Mouse (Mus musculus) cerebellum, adult 9-10 months (tissue): ENCODE data around the gene Gclc.
"Not testable (repeated sequence)": the region's sequence is repeated elsewhere in the genome, so short reads cannot be mapped to it uniquely, and the experiment has no call there.

Experiments
- DNase-seq: peaks from one replicate; pipeline ENCODE4 v3.0.0; 2022

Gclc gene

DNA sequence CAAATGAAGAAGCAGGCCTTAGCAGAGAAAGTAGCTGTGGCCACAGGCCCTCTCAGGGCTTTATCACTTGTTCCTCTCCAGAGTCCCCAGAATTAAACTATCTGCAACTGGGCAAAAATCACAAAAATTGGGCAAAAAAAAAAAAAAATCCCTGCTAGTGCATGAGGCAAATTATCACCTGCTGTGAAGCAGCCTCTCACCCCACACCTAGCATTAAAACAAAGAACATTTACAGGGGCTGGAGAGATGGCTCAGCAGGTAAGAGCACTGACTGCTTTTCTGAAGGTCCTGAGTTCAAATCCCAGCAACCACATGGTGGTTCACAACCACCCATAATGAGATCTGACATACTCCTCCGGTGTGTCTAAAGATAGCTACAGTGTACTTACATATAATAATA is 6.0 kb upstream of the Gclc start:
- DNase-seq, result not testable (repeated sequence)

DNA sequence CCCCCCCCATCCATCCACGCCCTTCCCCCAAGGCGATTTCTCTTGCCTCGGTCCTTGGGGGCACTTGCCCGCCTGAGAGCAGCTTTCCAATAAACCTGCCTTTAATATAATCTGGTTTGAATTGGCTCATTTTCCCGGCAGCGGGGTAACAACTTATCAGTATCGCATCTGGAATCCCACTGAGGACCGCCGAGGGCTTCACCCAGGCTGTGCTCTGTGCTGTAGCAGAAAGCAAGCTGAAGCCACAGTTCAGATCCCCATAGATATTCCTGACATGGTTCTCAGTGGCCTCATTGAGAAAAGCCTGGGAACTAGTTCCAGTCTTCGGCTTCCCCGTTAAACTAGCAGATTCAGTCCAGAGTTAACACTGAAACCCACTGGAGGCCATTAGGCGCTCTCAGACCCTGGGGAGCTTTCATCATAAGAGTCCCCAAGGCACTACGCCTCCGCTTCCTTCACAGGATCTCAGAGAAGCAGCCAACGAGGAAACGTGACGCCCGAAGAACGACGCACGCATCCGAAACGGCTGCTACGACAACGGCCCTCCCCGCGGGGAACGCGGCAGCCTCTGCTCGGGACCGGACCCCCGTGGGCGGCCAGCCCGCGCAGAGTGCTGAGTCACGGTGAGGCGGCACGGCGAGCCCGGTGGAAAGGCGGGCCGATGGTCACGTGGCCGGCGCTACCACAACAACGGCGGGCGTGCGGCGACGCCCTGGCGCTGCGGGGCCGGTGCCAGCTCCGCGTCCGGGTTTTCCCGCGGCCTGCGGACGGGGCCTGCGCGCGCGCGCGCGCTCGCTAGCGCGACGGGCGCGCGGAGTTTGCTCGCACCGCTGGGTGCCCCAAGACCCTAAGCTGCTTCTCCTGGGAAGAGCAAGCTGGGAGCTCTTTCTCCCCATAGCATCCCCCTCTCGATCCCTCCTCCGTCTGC is 3.9 kb upstream of the Gclc start:
- DNase-seq, result peak; percentile 92

DNA sequence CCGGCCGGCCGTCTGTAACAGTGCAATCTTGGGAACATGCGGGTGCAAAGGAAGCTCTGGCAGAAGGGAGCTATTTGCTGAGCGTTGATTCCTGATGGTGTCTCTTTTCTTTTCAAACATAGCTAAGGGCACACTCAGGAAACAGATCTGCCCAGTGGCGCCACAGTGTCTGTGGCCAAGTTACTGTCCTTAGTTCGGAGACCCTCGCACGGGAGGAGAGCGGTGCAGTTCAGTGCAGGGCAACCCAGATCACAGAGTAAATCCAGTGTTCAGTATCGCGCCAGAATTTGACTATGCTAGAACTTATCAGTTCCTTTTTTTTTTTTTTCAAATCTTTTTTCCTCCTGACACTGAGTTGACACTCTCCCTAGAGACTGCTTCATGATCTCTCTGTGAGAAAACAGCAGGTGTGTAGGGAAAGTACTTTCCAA is 3.2 kb upstream of the Gclc start:
- DNase-seq, result no peak

DNA sequence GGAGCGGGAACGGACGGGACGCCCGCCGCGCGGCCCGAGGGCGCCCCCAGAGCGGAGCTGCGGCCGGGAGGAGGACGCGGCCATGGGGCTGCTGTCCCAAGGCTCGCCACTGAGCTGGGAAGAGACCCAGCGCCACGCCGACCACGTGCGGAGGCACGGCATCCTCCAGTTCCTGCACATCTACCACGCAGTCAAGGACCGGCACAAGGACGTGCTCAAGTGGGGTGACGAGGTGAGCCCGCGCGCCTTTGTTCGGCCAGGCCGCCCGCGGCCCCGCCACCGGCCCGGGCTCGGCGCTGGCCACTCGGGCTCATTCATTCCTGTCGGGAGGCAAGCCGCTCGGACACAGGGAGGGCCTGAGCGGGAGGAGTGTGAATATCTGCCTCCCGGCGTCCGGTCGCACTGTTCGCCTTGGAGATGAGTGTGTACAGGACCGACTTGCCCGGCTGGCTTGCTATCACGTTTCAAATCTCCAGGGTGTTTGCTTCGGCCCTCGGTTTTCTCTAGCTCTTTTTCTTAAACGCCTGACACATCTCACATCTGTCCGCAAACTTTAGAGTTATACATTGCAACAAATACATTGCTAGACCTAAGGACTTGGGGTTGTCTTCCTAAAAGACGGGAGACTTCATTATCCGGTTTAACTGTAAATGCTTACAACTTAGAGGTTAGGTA is 530 bp downstream of the Gclc start:
- DNase-seq, result peak; percentile 72

DNA sequence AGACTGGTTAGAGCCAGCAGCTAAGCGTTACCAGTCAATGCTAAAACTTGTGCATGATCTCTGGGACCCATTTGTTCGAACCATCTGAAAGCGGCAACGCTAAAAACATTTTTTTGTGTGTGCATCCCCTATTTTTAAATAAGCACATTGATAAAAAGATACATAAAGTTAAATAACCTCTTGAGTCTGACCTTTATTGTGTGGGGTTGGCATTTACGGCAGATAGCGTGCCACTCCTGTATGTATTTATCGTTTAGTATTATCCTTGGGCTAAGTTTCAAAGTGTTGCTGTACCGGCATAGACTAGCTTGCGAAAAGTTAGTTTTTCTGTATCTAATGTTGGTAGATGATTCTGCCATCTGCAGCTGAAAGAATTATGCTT is 1.1 kb downstream of the Gclc start:
- DNase-seq, result peak; percentile 33

DNA sequence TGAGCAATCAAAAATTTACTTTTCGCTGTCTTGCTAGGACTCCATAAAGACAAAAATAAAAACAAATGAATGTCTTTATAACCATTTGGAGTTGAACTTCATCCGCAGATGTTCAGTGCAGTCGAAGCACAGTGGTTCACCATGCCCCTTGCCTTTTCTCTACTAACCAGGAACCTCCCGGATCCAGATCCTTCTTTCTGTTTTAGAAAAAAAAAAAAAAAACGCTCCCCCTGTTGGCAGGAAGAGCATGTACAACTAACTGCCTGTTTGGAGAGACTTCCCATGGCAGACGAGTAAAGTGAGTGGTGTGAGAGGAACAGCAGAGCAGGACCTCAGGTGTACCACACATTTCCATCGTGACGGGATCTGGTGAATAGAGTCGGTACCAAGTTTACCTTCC is 1.7 kb downstream of the Gclc start:
- DNase-seq, result peak; percentile 23

DNA sequence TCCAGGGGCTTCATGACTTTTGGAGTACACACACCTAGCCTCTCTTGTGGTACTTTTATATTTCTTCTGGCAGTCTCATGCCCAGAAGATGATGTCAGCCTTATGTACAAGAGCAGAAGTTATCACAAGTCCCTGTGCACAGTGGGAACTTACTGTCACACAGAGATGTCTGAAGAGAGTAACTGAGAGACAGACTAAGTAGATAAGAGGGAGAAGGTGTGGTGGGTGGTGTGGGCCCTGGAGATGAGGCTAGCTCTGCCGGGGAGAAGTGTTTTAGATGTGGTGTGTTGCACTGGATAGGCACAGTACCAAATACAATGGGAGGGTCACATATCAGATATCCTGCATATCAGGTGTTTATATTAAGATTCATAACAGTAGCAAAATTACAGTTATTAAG is 3.0 kb downstream of the Gclc start:
- no peak for DNase-seq

DNA sequence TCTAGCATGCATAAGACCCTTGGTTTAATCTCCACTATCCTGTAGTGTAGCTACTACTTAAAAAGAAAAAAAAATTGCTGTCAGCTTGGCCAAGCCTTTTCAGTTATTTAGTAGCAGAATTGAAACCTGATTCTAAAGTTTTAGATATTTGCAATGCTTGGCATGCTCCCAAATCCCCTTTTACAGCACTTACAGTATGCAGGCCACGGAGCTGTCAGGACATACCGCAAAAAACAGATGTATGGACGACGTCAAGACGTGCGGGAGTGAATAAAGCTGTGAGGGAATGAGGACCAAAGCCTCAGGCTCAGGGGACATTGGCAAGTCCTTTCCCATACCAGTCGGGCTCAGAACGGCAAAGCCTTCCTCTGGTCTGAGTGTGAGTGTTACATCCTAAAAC is 4.1 kb downstream of the Gclc start:
- no peak for DNase-seq

DNA sequence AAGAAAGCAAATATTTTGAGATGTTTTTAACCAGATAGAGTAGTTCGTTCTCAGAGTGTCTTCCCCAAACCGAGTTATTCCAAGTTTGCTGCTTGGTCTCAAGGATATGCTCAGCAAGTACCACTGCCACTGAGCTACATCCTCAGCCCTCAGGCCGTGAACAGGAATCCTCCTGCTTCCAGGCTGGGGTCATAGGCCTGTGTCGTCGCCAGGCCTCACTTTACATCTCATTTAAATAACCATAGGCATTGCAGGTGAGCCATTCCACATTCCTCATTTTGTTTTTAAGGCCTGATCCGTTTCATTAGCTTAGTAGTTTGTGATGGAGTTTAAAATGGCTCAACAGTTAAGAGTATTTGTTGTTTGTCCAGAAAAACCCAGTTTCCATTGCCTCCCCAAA is 4.8 kb downstream of the Gclc start:
- no peak for DNase-seq

DNA sequence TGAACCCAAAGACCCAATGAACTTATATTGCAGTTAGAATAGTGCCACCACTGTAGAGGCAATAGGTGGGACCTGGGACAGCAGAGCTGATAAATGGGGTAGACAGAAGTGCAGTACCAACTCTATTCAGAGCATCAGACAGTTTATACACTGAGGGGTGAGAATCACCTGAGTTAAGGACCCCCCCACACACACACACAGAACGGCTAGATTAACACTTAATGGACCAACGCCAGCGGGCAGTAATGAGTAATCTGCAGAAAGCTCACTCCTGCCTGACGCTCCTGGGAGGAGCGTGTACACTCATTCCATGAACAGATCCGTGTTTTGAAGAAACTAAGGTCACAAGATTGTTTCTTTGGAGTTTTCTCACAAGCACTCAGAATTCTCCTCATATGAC is 5.4 kb downstream of the Gclc start:
- no peak for DNase-seq

DNA sequence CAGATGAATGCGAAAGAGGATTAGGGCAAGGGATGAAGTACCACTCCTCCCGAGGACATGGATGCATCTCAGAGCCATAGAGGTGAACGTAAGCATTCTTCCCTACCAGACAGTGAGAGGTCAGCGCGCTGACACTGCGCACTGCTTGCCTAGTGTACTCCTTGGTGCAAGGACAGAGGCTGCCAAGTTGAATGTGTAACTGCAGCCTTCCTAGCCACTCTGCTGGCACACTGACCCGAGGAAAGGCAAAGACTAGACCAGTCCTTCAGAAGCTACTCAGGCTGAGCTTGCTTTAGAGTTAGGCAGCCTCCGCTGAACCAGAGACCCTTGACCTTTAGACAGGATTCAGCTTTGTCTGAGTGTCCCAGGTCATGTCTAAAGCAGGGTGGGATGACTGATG is 11.9 kb downstream of the Gclc start:
- DNase-seq, result no peak

DNA sequence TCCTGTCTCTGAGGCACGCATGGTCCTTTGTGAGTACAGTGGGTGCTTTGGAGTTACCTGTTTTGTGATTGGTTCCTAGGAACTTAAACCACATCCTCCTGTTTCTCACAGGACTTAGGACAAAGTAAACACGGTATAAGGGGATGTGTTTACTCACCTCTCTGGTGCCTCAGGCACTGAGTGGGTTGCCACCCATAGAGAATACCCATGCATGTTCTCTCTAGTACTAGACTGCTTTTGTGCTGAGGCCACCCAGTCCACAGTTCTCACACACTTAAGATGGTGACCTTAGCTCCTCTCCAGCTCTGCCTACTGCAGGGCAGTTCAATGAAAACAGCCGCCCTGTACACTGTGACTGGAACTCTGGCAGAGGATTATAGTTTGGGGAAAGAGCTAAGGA is 12.4 kb downstream of the Gclc start:
- no peak for DNase-seq

DNA sequence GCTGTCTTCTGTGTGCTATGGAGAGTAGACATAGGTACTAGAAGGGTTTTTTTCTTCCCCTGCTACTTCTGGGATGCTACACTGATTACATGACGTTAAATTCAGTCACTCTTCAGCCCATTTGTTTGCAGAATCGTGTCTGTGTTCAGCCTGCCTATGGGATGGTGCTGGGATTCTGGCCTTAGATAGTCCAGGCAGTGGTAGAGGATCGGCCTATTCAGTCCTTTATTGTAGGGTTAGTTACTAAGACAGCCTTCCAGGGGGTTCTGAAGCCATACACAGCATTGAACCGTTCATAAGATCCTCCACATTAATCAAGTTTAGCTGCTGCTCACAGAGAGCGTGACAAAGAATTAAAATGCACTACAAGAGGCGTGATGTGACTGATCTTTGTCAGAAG is 16.6 kb downstream of the Gclc start:
- DNase-seq, result no peak

DNA sequence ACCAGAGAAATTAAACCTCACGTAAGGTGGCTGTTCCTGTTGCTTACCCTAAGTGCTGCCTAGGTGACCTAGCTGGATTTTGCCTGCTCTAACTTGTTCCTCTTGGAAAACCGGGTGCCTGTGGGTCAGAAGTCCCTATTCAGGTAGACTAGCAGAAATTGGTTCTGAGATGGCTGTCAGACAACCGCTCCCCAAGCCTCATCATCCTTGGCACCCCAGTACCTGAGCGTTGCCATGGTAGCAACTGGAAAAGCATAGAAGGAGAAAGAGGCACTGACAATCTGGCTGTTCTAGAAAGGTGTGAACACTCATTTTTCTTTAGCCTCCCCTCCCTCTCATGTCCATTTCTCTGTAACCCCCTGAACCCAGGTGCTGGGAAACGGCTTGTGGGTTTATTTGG is 17.0 kb downstream of the Gclc start:
- DNase-seq, result no peak

DNA sequence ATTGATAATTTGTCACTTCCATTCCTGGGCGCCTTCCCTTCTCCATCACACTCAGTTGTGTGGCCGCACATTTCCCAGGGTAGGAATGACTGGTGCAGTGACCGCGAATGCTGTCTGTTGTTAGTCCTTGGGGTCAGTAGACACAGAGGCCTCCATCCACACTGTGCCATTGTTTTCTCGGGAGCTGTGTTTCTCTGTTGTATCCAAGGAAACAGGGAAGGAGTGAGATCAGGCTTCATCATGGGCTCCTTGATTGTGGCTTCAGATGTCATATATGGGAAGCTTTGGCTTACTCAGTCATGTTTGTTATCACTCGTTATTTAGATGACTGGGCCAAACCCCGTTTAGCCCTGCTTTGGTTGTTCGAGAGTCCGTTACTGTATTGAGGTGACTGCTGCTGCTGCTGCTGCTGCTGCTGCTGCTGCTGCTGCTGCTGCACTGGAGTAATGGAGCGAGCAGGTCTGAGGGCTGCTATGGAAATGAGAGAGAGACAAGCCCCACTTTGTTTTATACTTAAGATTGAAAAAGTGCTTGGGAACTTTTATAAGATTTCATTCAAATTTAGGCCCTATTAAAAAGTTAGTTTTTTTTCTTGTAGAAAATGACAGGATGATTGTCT is 17.5 kb downstream of the Gclc start:
- no peak for DNase-seq

DNA sequence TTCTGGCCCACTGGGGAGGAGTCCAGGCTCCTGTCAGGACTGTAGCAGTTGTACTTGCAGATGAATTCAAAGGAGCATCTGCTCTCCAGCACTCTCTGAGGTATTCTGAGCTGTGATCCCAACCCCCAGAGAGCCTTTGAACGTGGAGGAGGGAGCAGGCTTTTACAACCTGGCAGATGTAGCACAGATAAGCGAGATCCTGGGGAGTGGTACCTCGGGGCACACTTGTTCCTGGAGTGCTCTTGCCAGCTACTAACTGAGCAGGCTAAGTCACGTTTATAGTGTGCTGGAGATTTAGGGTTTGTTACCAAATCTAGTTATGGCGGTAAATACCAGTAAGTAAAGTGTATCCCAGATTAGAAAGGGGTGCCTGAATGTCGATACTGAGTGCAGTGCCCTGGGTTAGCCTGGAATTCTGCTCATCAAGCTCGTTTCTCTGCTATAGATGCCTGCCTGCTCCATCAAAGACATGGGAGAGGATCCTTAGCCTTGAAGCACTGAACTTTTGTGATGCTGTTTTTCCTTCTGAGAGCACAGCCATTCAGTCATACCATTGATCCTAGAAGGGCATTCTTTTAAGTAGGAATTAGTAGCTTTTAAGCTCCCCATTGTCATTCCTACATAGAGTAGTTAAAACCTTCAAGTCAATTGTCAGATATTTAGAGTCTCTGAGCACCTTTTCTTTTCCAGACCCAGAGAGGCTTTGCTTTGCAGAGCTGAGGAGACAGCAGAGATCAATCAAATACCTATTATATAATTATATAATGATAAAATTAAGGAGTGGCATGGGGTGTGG is 22.6 kb downstream of the Gclc start:
- no peak for DNase-seq

DNA sequence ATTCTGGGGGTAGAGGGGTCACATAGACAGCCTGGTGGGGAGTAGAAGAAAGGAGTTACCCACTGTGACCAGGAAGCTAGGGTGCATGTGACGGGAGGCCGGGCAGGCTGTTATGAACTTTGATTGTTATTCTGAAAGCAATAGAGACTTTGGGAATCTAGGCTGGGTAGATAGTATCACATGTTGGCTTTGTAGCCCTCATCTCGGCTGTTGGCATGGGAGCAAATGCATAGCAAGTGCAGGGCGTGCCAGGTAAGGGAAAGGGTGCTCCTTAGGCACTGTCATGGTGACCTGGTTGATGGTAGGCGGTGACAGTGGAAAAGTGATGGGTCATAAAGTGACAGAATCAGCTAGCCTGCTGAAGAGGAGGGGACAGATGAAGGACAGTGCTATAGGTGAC is 23.3 kb downstream of the Gclc start:
- DNase-seq, result no peak

DNA sequence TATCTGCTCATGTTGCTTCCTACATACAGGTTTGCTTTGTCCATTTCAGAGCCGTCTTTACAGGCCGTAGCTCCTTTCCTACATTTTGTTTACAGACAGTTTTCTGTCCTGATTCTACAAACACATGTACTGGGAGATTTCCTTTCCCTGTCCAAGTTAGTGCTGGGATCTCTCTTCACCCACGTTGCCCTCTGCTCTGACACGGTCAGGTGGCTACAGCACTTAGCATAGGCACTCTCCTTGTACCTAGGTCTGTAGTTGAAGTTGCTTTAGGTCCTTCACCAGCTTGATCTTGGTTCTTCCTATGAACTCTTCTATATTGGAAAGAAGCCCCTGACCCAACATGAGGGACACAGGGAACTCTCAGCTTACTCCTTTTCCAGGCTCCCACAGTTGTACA is 25.4 kb downstream of the Gclc start:
- DNase-seq, result no peak

DNA sequence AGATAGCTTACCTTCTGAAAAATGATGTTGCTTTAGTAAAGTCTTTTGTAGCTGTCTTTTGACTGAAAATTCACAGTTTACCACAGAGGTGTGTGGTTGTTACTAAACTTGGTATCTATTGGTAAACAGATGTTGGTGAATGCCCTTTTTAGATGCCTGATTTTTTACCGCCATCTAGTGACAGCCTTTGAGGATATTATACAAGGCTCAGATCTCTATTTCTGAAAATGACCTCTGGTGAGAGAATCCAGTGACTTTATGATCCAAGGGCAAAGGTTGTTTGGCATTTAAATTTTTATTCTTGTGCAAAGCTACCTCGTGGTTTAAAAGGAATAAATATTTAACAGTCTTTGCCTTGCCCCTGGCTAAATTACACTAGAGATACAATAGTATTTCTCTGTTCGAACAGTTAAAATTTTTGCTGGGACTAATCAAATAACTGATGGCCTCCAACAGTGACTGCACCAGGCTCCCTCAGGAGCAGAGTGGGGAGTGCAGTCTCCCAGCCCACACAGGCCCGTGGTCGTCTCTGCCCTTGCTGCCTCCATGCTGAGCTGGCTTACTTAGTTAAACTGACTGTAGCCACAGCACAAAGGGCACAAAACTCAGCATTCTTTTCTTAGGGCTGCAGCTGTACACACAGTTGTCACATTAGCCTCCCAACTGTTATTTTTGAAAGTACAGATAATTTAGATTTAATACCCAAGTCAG is 27.3 kb downstream of the Gclc start:
- DNase-seq, result peak; percentile 43

DNA sequence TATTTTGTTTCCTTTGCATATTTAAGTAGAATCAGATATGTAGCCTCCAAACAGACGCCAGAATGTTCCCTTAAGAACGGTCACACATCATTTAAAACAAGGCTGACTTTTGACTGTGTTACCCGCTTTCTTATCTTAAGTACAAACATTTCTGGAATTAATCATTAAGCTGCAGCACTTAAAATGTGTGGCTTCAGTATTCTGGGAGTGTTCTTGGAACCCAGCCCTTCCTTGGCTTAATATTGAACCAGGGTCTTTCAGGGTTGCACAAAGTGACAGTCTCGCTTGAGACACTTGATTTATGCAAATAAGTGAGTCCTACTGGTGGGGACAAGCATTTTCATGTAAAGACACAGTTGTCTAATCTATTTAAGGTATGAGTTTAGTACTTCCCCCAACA is 27.9 kb downstream of the Gclc start:
- DNase-seq, result no peak

DNA sequence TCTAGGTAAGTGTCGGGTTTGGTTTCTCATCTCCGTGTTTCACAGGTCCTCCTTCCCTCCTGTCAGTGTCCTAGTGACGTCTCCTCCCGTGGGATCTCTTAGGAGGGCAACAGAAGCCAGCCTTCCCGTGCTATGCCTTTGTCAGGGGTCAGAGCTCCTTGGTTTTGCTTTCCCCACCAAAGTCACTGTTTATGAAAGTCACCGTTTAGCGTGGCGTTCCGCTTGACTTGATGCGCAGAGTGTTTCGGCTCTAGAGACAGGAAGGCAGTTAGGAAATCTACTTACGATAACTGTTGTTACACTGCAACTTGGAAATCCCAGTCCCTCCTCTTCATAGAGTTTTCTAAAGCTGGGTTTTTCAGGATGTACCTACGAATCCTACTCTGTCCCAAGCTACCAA is 28.7 kb downstream of the Gclc start:
- DNase-seq, result no peak

DNA sequence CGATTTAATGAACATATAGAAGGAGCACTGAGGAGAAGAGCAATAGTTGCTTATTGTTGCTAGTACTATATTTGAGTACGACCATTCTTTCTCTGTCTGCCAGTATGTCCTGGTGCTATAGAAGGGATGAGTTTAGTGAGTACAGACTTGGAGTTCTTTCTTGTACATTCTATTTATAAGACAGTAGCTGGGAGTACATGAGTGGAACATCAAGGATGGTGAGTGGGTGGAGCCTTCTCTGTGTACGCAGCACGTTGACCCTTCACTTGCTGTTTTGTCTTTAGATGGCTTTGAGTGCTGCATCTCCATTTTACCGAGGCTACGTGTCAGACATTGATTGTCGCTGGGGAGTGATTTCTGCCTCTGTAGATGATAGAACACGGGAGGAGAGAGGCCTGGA is 31.1 kb downstream of the Gclc start:
- no peak for DNase-seq

DNA sequence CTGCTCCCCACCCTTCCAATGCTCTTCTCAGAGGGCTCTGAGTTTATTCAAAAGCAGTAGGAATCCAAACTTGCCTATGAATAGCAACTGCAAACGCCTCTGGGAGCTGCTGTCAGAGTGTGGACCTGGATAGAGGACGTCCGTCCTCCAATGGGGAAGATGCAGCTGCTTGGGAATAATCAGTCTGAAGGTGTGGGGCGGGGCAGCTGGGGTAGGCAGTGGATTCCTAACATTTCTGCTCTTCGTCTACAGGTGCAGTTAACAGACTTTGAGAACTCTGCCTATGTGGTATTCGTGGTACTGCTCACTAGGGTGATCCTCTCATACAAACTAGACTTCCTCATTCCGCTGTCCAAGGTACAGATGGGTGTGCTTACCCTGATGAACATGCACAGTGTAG is 33.6 kb downstream of the Gclc start:
- no peak for DNase-seq
